Mouse (Mus musculus) hindbrain, embryonic 13.5 days (tissue): Measurements from ENCODE around the gene 4930578G10Rik. TPM values are rescaled to one million over a fixed set of nuclear protein-coding genes. Genes with fewer than 3 reads are reported as not detected.
A peak's percentile ranks its signal among the peaks of the same experiment; 100 is the strongest.

Source experiments
- ATAC-seq: fragments of 200-750 bp; cut with Nextera tagmentation; 2 replicates; pipeline ENCODE4 v1.8.0; 2017; ENCODE audit warnings: moderate TSS enrichment; ENCODE audit not compliant: low FRiP score
- H3K27ac ChIP-seq: fragments of 300-500 bp; sonication (generic); 2 replicates; pipeline ENCODE4 v1.5.1; 2015; ENCODE audit warnings: inconsistent platforms, mild to moderate bottlenecking, moderate library complexity
- H3K27me3 ChIP-seq: fragments of 300-500 bp; sonication (generic); 2 replicates; pipeline ENCODE4 v1.6.1; 2015; ENCODE audit warnings: mild to moderate bottlenecking, inconsistent platforms
- H3K36me3 ChIP-seq: fragments of 300-500 bp; sonication (generic); 2 replicates; pipeline ENCODE4 v1.6.1; 2015; ENCODE audit warnings: mild to moderate bottlenecking, inconsistent platforms
- H3K4me1 ChIP-seq: fragments of 300-500 bp; sonication (generic); replicated peaks from 2 replicates; pipeline ENCODE4 v1.6.1; 2015; ENCODE audit warnings: inconsistent platforms
- H3K4me2 ChIP-seq: fragments of 300-500 bp; sonication (generic); 2 replicates; pipeline ENCODE4 v1.6.1; 2015; ENCODE audit warnings: inconsistent platforms, mild to moderate bottlenecking, moderate library complexity
- H3K4me3 ChIP-seq: fragments of 300-500 bp; sonication (generic); 2 replicates; pipeline ENCODE4 v1.5.1; 2015; ENCODE audit warnings: mild to moderate bottlenecking, inconsistent platforms
- H3K9ac ChIP-seq: fragments of 300-500 bp; sonication (generic); 2 replicates; pipeline ENCODE4 v1.6.1; 2015; ENCODE audit warnings: mild to moderate bottlenecking, inconsistent platforms
- H3K9me3 ChIP-seq: fragments of 300-500 bp; sonication (generic); 2 replicates; pipeline ENCODE4 v1.6.1; 2016; ENCODE audit warnings: inconsistent platforms
- WGBS: fragments of 180-500 bp; shearing (Covaris S2); methylation state at CpG from one replicate; pipeline ENCODE4 v1.1.7; 2015; 5-methylcytosine and 5-hydroxymethylcytosine counted together
- polyA plus RNA-seq: library from polyadenylated mRNA; unstranded; fragments of >200 nt; fragmentation: Nextera tagmentation; extraction: Ambion mirVana; gene quantifications from 2 replicates; pipeline ENCODE4 v1.2.1, GENCODE M21; 2015

The 4930578G10Rik gene
- polyA plus RNA-seq, 1 experiment from 2014 or later, result 0.23 TPM

GRCm38 (mm10) chr4:42876586-42877291, 141.4 kb downstream of the 4930578G10Rik start:
- Histone ChIP-seq H3K4me1 (peaks cover 7% of the 10 kb centered on the region; the same call in 1 of the 2 replicates), H3K4me2 (no peak overlapping the region), H3K4me3 (no peak overlapping the region), H3K27ac (no peak overlapping the region), H3K9ac (no peak overlapping the region), H3K9me3 (no peaks in the 10 kb centered on the region), H3K27me3 (no peaks in the 10 kb centered on the region), H3K36me3 (no peaks in the 10 kb centered on the region)
- peak; percentile 94 for ATAC-seq
- whole genome bisulfite sequencing, result 42% methylated on average over 5 of the region's 5 CpGs

DNA sequence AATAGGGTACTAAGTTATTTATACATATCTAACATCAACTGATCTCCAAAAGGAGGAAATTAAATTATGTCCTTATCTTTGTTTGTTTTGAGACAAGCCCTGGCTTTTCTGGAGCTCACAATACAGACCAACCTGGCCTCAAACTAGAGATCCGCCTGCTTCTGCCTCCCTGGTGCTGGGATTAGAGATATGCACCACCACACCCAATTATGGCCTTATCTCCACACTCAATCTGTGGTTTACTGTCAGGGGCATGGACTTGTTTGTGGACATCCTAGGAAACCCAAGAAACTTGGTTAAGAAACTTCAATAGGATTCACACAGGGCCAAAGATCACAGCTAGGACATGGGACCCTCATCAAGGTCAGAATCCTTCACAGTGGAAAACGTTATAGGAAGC, 142.3 kb downstream of the 4930578G10Rik start:
- no peaks in the 10 kb centered on the region for H3K36me3 ChIP-seq
- H3K9ac ChIP-seq, result no peak overlapping the region
- no peak overlapping the region for H3K4me3 ChIP-seq
- H3K27ac ChIP-seq, result no peak overlapping the region
- peaks cover 7% of the 10 kb centered on the region; the same call in 1 of the 2 replicates for H3K4me1 ChIP-seq
- H3K27me3 ChIP-seq, result no peaks in the 10 kb centered on the region
- no peak overlapping the region for H3K4me2 ChIP-seq
- H3K9me3 ChIP-seq, result no peaks in the 10 kb centered on the region
- WGBS, result 79% methylated on average over 2 of the region's 2 CpGs
- no peak for ATAC-seq

DNA sequence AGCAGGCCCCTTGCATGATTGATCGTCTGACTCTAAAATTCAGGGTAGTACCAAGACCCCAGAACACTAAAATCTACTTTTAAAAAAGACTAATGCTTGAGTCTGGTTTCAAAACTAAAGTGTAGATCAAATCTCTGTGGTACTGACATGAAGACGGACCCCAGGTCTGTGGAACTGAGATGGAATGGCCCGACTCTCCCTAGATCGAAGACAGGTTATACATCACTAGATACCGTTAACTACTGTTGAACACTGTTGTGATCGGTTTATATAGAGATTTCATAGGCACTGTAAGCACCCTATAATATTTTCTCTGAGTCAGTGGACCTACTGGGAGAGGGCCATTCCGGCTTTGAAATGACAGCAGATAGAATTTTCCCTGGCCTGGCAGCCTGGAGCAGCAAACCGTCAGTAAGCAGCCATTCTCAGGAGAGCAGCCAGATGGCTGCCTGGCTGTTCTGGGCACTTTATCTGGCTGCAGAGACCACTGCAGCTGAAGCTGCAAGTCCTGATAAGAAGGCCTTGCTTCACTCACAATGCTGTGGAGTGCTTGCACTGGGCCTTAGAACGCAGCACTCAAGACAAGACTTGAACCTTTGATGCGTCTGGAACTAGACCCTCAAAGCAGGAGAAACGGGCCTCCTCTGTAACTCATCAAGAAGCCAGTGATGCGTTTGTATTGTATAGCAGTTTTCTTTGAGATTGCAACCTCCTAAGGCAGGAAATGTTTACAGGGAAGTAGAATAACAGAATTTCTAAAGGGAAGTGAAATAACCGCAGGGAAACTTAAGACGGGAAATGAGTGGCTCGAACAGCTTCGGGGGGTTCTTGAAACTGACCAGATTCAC, 144.7 kb downstream of the 4930578G10Rik start:
- Histone ChIP-seq H3K27ac (peak overlapping the region; percentile 19; the same call in 1 of the 2 replicates), H3K4me1 (peaks cover 7% of the 10 kb centered on the region; the same call in 1 of the 2 replicates), H3K9ac (peak overlapping the region; percentile 39; the same call in 1 of the 2 replicates), H3K27me3 (no peaks in the 10 kb centered on the region), H3K4me2 (no peak overlapping the region), H3K36me3 (no peaks in the 10 kb centered on the region), H3K9me3 (no peaks in the 10 kb centered on the region), H3K4me3 (no peak overlapping the region)
- no peak for ATAC-seq
- 77% methylated on average over 16 of the region's 16 CpGs for WGBS

DNA sequence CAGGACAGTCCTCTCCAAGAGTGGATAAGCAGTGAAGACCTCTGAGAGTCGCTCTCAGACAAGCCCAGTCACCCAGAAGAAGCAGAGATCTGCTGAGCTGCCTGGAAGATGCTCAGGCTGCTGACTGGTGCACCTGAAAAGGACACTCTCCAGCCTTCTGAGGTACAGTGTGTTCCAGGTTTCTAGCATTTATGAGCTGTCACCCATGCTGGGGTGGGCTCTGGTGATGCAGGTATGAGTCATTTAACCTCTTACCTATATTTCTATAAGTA, 145.3 kb downstream of the 4930578G10Rik start:
- Histone ChIP-seq H3K4me2 (no peak overlapping the region), H3K27ac (peak overlapping the region; percentile 19; the same call in 1 of the 2 replicates), H3K9ac (no peak overlapping the region), H3K27me3 (no peaks in the 10 kb centered on the region), H3K4me3 (no peak overlapping the region), H3K4me1 (peaks cover 7% of the 10 kb centered on the region; the same call in 1 of the 2 replicates), H3K36me3 (no peaks in the 10 kb centered on the region), H3K9me3 (no peaks in the 10 kb centered on the region)
- no peak for ATAC-seq
- WGBS, result 59% methylated on average over 1 of the region's 1 CpGs

- ATAC-seq, result no peak
- H3K9me3 ChIP-seq, result no peaks in the 10 kb centered on the region
- no peak overlapping the region for H3K4me3 ChIP-seq
- H3K27ac ChIP-seq, result no peak overlapping the region
- WGBS, result 94% methylated on average over 6 of the region's 6 CpGs
- H3K27me3 ChIP-seq, result no peaks in the 10 kb centered on the region
- no peak overlapping the region for H3K4me2 ChIP-seq
- no peaks in the 10 kb centered on the region for H3K4me1 ChIP-seq
- no peak overlapping the region for H3K9ac ChIP-seq
- no peaks in the 10 kb centered on the region for H3K36me3 ChIP-seq
Measured at GRCm38 (mm10) chr4:42886926-42887325, 151.6 kb downstream of the 4930578G10Rik start.

DNA sequence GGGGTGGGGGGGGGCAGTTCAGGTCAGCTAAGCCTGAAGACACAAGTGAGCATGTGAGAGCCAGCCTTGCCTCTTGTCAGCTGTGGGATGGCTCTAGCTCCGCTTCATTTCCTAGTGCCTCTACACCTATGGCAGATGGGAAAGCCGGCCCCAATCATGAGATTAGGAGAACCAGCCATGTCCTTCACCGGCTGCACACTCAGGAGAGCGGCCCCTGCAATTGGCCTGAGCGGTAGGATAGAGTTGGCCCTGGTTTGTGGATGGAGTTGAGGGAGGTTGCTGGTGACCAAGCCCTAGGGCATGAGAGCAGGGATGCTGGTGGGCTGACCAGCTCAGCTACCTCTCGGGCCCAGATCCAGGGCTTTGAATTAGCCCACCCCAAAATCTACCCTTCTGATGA, 153.5 kb downstream of the 4930578G10Rik start:
- no peaks in the 10 kb centered on the region for H3K4me1 ChIP-seq
- WGBS, result 93% methylated on average over 6 of the region's 6 CpGs
- H3K36me3 ChIP-seq, result no peaks in the 10 kb centered on the region
- no peaks in the 10 kb centered on the region for H3K9me3 ChIP-seq
- H3K27me3 ChIP-seq, result no peaks in the 10 kb centered on the region
- H3K4me3 ChIP-seq, result no peak overlapping the region
- H3K4me2 ChIP-seq, result no peak overlapping the region
- no peak overlapping the region for H3K9ac ChIP-seq
- H3K27ac ChIP-seq, result no peak overlapping the region
- ATAC-seq, result no peak

DNA sequence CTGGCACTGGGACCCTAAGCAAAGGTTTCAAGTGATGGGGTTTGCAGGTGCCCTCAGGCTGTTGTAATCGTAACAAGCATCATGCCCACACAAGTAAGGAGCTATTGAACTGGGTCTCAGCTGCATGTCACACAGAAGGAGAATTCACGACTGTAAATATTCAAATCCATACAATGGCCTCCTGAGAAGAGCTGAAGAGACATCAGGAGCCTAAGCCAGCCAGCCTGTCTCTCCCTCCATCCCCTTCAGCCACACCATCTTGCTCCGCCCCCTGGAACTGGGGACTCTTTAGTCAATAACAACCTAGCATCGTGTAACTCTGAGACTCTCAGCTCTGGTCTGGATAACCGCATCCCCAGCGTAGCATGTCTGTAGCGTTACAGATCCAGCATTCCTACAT, 155.8 kb downstream of the 4930578G10Rik start:
- no peak overlapping the region for H3K4me2 ChIP-seq
- H3K27me3 ChIP-seq, result no peaks in the 10 kb centered on the region
- 69% methylated on average over 7 of the region's 7 CpGs for WGBS
- H3K9me3 ChIP-seq, result no peaks in the 10 kb centered on the region
- no peak overlapping the region for H3K9ac ChIP-seq
- no peaks in the 10 kb centered on the region for H3K36me3 ChIP-seq
- no peak overlapping the region for H3K27ac ChIP-seq
- no peaks in the 10 kb centered on the region for H3K4me1 ChIP-seq
- no peak for ATAC-seq
- no peak overlapping the region for H3K4me3 ChIP-seq

DNA sequence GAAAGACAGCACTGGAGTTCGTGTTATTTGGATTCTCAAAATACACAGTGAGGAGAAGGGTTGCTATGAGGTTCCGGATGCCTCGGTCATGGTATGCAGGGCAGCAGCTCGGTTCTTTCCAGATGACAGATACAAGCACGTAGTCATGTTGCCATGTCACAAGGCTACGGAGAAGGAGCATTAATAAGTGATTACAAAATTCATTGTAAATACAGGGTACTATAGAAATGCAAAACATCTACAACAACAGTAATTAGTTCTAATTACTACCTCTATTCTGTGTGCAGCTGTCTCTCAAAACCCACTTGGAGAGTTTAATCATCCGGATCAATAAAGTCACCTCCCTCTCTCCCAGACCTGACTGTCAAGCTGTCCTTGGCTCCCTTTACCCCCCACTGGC, 159.8 kb downstream of the 4930578G10Rik start:
- Histone ChIP-seq H3K4me1 (no peaks in the 10 kb centered on the region), H3K9me3 (no peaks in the 10 kb centered on the region), H3K9ac (no peak overlapping the region), H3K27ac (no peak overlapping the region), H3K4me2 (no peak overlapping the region), H3K27me3 (no peaks in the 10 kb centered on the region), H3K4me3 (no peak overlapping the region), H3K36me3 (no peaks in the 10 kb centered on the region)
- WGBS, result 38% methylated on average over 7 of the region's 7 CpGs
- ATAC-seq, result no peak

Other genes starting within 250 kb of the 4930578G10Rik start
- not detected in 2 replicates for gene Fam205a2, start 207.4 kb upstream of the 4930578G10Rik start, polyA plus RNA-seq
- not detected in 2 replicates for gene Gm10591, start 123.3 kb upstream of the 4930578G10Rik start, polyA plus RNA-seq
- not detected in 2 replicates for gene Gm2564, start 105.8 kb upstream of the 4930578G10Rik start, polyA plus RNA-seq
- gene Ccl27b, start 80.3 kb upstream of the 4930578G10Rik start, polyA plus RNA-seq, result not detected in 2 replicates
- gene Il11ra2, start 73.7 kb upstream of the 4930578G10Rik start, polyA plus RNA-seq, result not detected in 2 replicates
- 0.53 TPM in 1 of 2 replicates, not detected in the other for gene Ccl19, start 21.0 kb downstream of the 4930578G10Rik start, polyA plus RNA-seq
- 1.3 and 1.4 TPM in 2 replicates for gene Ccl21a, start 38.4 kb downstream of the 4930578G10Rik start, polyA plus RNA-seq
- 0.05 TPM in 1 of 2 replicates, not detected in the other for gene Fam205a1, start 118.3 kb downstream of the 4930578G10Rik start, polyA plus RNA-seq
- gene Gm12394, start 121.2 kb downstream of the 4930578G10Rik start, polyA plus RNA-seq, result 0.36 and 0.69 TPM in 2 replicates
- 1.7 and 2.3 TPM in 2 replicates for gene Fam205c, start 138.7 kb downstream of the 4930578G10Rik start, polyA plus RNA-seq
- gene Phf24, start 181.1 kb downstream of the 4930578G10Rik start, polyA plus RNA-seq, result 21.7 and 23.0 TPM in 2 replicates
- gene Dnajb5, start 214.3 kb downstream of the 4930578G10Rik start, polyA plus RNA-seq, result 51.0 and 51.2 TPM in 2 replicates
- 0.63 and 0.70 TPM in 2 replicates for gene 1700022I11Rik, start 234.1 kb downstream of the 4930578G10Rik start, polyA plus RNA-seq